Mouse (Mus musculus) MEL (cell line): Measurements from ENCODE around the gene Rabgap1l. TPM values are rescaled to one million over a fixed set of nuclear protein-coding genes. Genes with fewer than 3 reads are reported as not detected.
A peak's percentile ranks its signal among the peaks of the same experiment; 100 is the strongest.

Experiments
- DNase-seq: peaks from one replicate; pipeline ENCODE4 v3.0.0; 2011; ENCODE audit warnings: low read depth, low spot score
- H3K27ac ChIP-seq: 2 replicates; pipeline ENCODE4 v1.5.1; 2012; ENCODE audit warnings: low read depth, mild to moderate bottlenecking, control low read depth, low read length, moderate library complexity; ENCODE audit not compliant: control insufficient read depth
- H3K27me3 ChIP-seq, 2 experiments: fragments of 150-350 bp in 1 of 2; sonication (generic) in 1 of 2; 2 replicates each; pipeline ENCODE4 v1.6.1; 2012; ENCODE audit warnings: low read length in 2 of 2, mild to moderate bottlenecking in 2 of 2, improper control_type of control experiment in 1 of 2, moderate library complexity in 1 of 2; ENCODE audit not compliant: insufficient read depth in 2 of 2, control insufficient read depth in 1 of 2
- H3K36me3 ChIP-seq, 2 experiments: 2 replicates each; pipeline ENCODE4 v1.6.1; 2012 to 2014; ENCODE audit warnings: low read length in 2 of 2, improper control_type of control experiment in 1 of 2, inconsistent platforms in 1 of 2, mild to moderate bottlenecking in 1 of 2; ENCODE audit not compliant: insufficient read depth in 2 of 2, control insufficient read depth in 1 of 2
- H3K4me1 ChIP-seq, 2 experiments: fragments of 150-350 bp in 1 of 2; sonication (generic) in 1 of 2; 2 replicates each; pipeline ENCODE4 v1.6.1; 2012; ENCODE audit warnings: low read length in 2 of 2, improper control_type of control experiment in 1 of 2, mild to moderate bottlenecking in 1 of 2; ENCODE audit not compliant: insufficient read depth in 2 of 2, control insufficient read depth in 1 of 2
- H3K4me3 ChIP-seq, 2 experiments: fragments of 150-350 bp in 1 of 2; sonication (generic) in 1 of 2; 2 replicates each; pipeline ENCODE4 v1.5.1; 2012; ENCODE audit warnings: low read depth in 2 of 2, low read length in 2 of 2, mild to moderate bottlenecking in 2 of 2, moderate library complexity in 2 of 2, control low read depth in 1 of 2, improper control_type of control experiment in 1 of 2; ENCODE audit not compliant: control insufficient read depth in 1 of 2, insufficient read depth in 1 of 2
- H3K79me2 ChIP-seq: 2 replicates; pipeline ENCODE4 v1.6.1; 2012; ENCODE audit warnings: mild to moderate bottlenecking, low read length, moderate library complexity; ENCODE audit not compliant: control insufficient read depth, poor library complexity, insufficient read depth
- H3K9ac ChIP-seq: 2 replicates; pipeline ENCODE4 v1.6.1; 2012; ENCODE audit warnings: low read depth, mild to moderate bottlenecking, control low read depth, low read length, moderate library complexity; ENCODE audit not compliant: control insufficient read depth, poor library complexity, severe bottlenecking
- H3K9me3 ChIP-seq: fragments of 150-350 bp; sonication (generic); replicated peaks from 2 replicates; pipeline ENCODE4 v1.6.1; 2012; ENCODE audit warnings: mild to moderate bottlenecking, low read length, improper control_type of control experiment, moderate library complexity; ENCODE audit not compliant: insufficient read depth
- BHLHE40 ChIP-seq: IDR thresholded peaks from 2 replicates; pipeline ENCODE4 v1.6.1; 2012; ENCODE audit warnings: low read depth, mild to moderate bottlenecking, inconsistent platforms, low read length, improper control_type of control experiment, borderline replicate concordance
- CHD1 ChIP-seq: IDR thresholded peaks from 2 replicates; pipeline ENCODE4 v1.6.1; 2012; ENCODE audit warnings: low read depth, mild to moderate bottlenecking, inconsistent platforms, low read length, improper control_type of control experiment
- CHD2 ChIP-seq: IDR thresholded peaks from 2 replicates; pipeline ENCODE4 v1.6.1; 2011; ENCODE audit warnings: low read length, improper control_type of control experiment
- EP300 ChIP-seq, 2 experiments: IDR thresholded peaks; 2 replicates each; pipeline ENCODE4 v1.6.1; 2011; ENCODE audit warnings: improper control_type of control experiment in 2 of 2, low read length in 2 of 2, low read depth in 1 of 2, mild to moderate bottlenecking in 1 of 2
- MEF2A ChIP-seq: IDR thresholded peaks from 2 replicates; pipeline ENCODE4 v1.6.1; 2014; ENCODE audit warnings: low read depth, mild to moderate bottlenecking, inconsistent platforms, low read length, improper control_type of control experiment; ENCODE audit not compliant: poor library complexity, insufficient replicate concordance, severe bottlenecking; ENCODE audit errors: extremely low read depth
- MXI1 ChIP-seq: IDR thresholded peaks from 2 replicates; pipeline ENCODE4 v1.6.1; 2011; ENCODE audit warnings: mild to moderate bottlenecking, low read depth, low read length, improper control_type of control experiment
- MYB ChIP-seq: IDR thresholded peaks from 2 replicates; pipeline ENCODE4 v1.6.1; 2011; ENCODE audit warnings: mild to moderate bottlenecking, low read depth, low read length, improper control_type of control experiment
- NRF1 ChIP-seq: IDR thresholded peaks from 2 replicates; pipeline ENCODE4 v1.6.1; 2014; ENCODE audit warnings: low read depth, mild to moderate bottlenecking, inconsistent platforms, low read length, improper control_type of control experiment, moderate library complexity; ENCODE audit not compliant: poor library complexity, insufficient read depth, severe bottlenecking
- POLR2AphosphoS5 ChIP-seq: IDR thresholded peaks from 2 replicates; pipeline ENCODE4 v1.6.1; 2012; ENCODE audit warnings: low read depth, borderline replicate concordance, mild to moderate bottlenecking, inconsistent platforms, low read length, moderate library complexity, mixed read lengths
- RAD21 ChIP-seq: IDR thresholded peaks from 2 replicates; pipeline ENCODE4 v1.6.1; 2011; ENCODE audit warnings: mild to moderate bottlenecking, low read depth, low read length, improper control_type of control experiment
- RCOR1 ChIP-seq: IDR thresholded peaks from 2 replicates; pipeline ENCODE4 v1.6.1; 2012; ENCODE audit warnings: low read depth, mild to moderate bottlenecking, inconsistent platforms, low read length, improper control_type of control experiment
- SIN3A ChIP-seq: IDR thresholded peaks from 2 replicates; pipeline ENCODE4 v1.6.1; 2012; ENCODE audit warnings: low read length, improper control_type of control experiment, inconsistent platforms
- TCF12 ChIP-seq: IDR thresholded peaks from 2 replicates; pipeline ENCODE4 v1.6.1; 2014; ENCODE audit warnings: low read depth, mild to moderate bottlenecking, inconsistent platforms, low read length, improper control_type of control experiment, moderate library complexity
- USF2 ChIP-seq, 2 experiments: IDR thresholded peaks; 2 replicates each; pipeline ENCODE4 v1.6.1; 2011 to 2012; ENCODE audit warnings: improper control_type of control experiment in 2 of 2, low read length in 2 of 2, borderline replicate concordance in 1 of 2, inconsistent platforms in 1 of 2, low read depth in 1 of 2, mild to moderate bottlenecking in 1 of 2; ENCODE audit not compliant: insufficient read depth in 1 of 2
- ZC3H11A ChIP-seq: IDR thresholded peaks from 2 replicates; pipeline ENCODE4 v1.6.1; 2012; ENCODE audit warnings: low read depth, mild to moderate bottlenecking, inconsistent platforms, low read length, improper control_type of control experiment
- ZKSCAN1 ChIP-seq: IDR thresholded peaks from 2 replicates; pipeline ENCODE4 v1.6.1; 2012; ENCODE audit warnings: low read depth, mild to moderate bottlenecking, inconsistent platforms, low read length, improper control_type of control experiment, moderate library complexity
- ZMIZ1 ChIP-seq: IDR thresholded peaks from 2 replicates; pipeline ENCODE4 v1.6.1; 2012; ENCODE audit warnings: low read depth, mild to moderate bottlenecking, inconsistent platforms, low read length, improper control_type of control experiment, moderate library complexity
- polyA plus RNA-seq, 2 experiments: library from polyadenylated mRNA; stranded (reverse) in 1 of 2; unstranded in 1 of 2; fragments of >175 nt in 1 of 2; fragments of >200 nt in 1 of 2; gene quantifications; 2 replicates each; pipeline versions ENCODE4 v1.2.1 to v1.2.4; 2012; ENCODE audit warnings: low replicate concordance in 2 of 2, low read depth in 1 of 2; ENCODE audit not compliant: insufficient read length in 2 of 2, insufficient read depth in 1 of 2, missing spikeins in 1 of 2
- total RNA-seq: library from RNA; depleted of rRNA; stranded (reverse); fragments of 300-350 nt; gene quantifications from 2 replicates; pipeline ENCODE4 v1.2.3, GENCODE M21; 2012

The Rabgap1l gene
- total and polyA plus RNA-seq, 3 experiments = 24.1 to 26.2 TPM; not detected in 1

DNA sequence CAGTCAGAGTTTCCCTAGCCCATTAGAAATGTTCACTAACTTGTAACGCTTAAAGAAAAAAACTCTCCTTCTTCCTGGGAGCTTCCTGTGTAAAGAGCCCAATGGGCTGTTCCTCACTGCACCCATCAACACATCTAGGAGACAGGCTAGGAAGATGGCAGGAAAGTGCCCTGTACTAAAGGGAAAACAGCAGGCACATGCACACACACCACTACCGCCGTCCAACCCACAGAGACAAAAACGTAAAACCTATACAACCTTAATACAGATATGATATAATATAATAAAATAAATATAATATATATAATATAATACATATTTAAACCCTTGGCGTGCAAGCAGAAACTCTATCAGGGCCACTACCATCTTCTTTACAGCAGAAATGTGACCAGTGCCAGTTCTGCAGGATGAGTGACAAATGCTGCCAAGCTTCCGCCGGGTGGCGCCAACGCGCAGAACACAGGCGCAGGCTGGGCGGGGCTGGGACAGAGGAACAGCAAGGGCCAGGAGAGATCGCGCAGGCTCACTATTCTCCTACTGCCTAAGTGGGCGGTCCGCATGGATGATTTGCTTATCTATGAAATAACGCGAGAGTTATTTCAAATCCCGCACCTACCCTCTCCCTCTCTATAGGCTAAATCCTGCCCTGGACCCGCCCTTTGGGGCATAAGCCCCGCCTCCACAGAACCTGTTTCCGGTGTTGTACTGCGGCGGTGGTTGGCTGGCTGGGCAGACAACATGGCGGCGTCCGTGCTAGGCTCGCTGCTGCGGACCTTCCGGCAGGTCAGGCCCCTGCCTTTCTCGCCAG, 598.3 kb downstream of the Rabgap1l start, which contains the start of gene Mrps14 (continued):
- TF ChIP-seq USF2 (IDR thresholded peaks at IDR 0.05; ENCODE audit: borderline replicate concordance in 1 of 2, insufficient read depth in 1 of 2, low read depth in 1 of 2, low read length in 2 of 2) (no peak), ZMIZ1 (no peak), POLR2AphosphoS5 (no peak), ZKSCAN1 (no peak), EP300 (IDR thresholded peaks at IDR 0.05; ENCODE audit: low read depth in 1 of 2, low read length in 2 of 2) (no peak), BHLHE40 (no peak), MEF2A (no peak), RCOR1 (no peak), MXI1 (peak; percentile 79), ZC3H11A (peak; percentile 57), CHD1 (no peak), TCF12 (peak; percentile 60; the same call in 1 of the 2 replicates), NRF1 (peak; percentile 78), MYB (no peak), CHD2 (peak; percentile 98)

DNA sequence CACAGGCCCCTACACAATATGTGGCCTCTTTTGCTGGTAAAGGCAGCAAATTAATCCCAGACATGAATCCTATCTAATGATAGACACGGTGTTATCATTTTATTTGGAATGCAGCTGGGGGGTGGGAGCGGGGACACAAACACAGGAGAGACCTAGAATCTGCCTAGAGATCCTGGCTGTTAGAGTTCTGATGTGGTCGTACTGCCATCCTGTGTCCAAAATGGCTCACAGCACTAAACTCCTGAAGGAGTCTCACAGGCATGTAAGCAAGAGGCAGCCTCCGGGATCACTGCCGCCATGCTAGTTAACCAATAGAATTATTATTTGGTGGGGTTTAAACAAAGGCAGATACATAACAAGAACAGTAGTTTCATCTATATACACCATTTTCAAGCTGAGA, 608.5 kb downstream of the Rabgap1l start:
- Histone ChIP-seq H3K9ac (no peak overlapping the region), H3K4me3 (no peak overlapping the region), H3K36me3 (no peaks in the 10 kb centered on the region), H3K9me3 (no peaks in the 10 kb centered on the region), H3K79me2 (no peaks in the 10 kb centered on the region), H3K27me3 (peaks cover 1 to 2% of the 10 kb centered on the region in 2 experiments; a peak in 3 of 4 replicates), H3K4me1 (no peaks in the 10 kb centered on the region), H3K27ac (no peak overlapping the region)
- TF ChIP-seq SIN3A (no peak), RAD21 (peak; percentile 9)
- no peak for DNase-seq
